In the genomic region with DNA sequence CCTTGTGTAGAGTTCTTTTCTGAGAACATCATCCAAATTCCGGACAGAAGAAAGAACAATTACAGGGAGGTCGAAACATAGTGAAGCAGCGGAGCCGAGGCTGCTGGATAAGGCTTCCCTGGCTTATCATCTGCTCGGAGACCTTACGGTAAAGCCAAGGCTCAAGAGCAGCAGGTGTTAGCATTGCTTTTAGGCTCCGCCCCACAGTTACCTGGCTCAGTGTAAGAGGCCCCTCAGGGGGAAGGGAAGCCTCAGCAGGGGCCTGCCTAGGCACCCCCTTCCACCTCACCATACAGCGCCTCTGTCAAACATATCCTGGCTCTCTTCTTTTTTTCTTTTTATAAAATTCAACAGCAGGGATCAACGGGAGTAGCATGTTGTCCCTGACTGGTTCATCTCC, we compare ENCODE assay signal across 23 mouse cellular contexts. TPM values are rescaled to one million over a fixed set of nuclear protein-coding genes. Genes with fewer than 3 reads are reported as not detected.
DNase-seq lines count a peak whose midpoint lies in the region; ATAC-seq and TF ChIP-seq lines count a peak whose summit lies in the region.
"Had no signal": no experiment of that assay in that cellular context is flagged by ENCODE, and none has a peak within 500 bp of the region (broad histone marks: within the 10 kb centered on the region; RNA-seq: fewer than 3 reads in every experiment).

No protein-coding gene starts in this region.

- DNase-seq in stomach, postnatal 0 days (ENCODE audit: low spot score), result no peak
- DNase-seq in ZHBTc4 (ENCODE audit: low read depth, low spot score), result peak; percentile 36
- DNase-seq in kidney, adult 18-20 months, result no peak
- DNase-seq in retina, embryonic 14.5 days (ENCODE audit: low spot score), result no peak
- DNase-seq in thymus, adult 18-20 months, result no peak
- DNase-seq: adrenal gland, adult 8-10 months; cerebellum, adult 11 months; cerebellum, adult 9-10 months; cerebellum, postnatal 25 days; gastrocnemius, adult 2 months; gastrocnemius, postnatal 25 days; kidney, adult 11 months had no signal

- no peaks in the 10 kb centered on the region for H3K9me3 ChIP-seq in stomach, embryonic 15.5 days
- no peaks in the 10 kb centered on the region for H3K9me3 ChIP-seq in stomach, postnatal 0 days (ENCODE audit: control insufficient read depth, low read length)
- no peaks in the 10 kb centered on the region for H3K9me3 ChIP-seq in embryonic facial prominence, embryonic 15.5 days (replicated peaks)
- H3K9me3 ChIP-seq: embryonic facial prominence, embryonic 13.5 days; forebrain, embryonic 10.5 days; heart, embryonic 12.5 days; hindbrain, embryonic 10.5 days had no signal

- no peak overlapping the region for H3K9ac ChIP-seq in stomach, embryonic 15.5 days
- no peak overlapping the region for H3K9ac ChIP-seq in stomach, postnatal 0 days (ENCODE audit: low read length)
- H3K9ac ChIP-seq in embryonic facial prominence, embryonic 15.5 days, result no peak overlapping the region
- H3K9ac ChIP-seq: embryonic facial prominence, embryonic 13.5 days; heart, embryonic 12.5 days; hindbrain, embryonic 14.5 days had no signal

- H3K4me2 ChIP-seq in stomach, embryonic 15.5 days, result no peak overlapping the region
- no peak overlapping the region for H3K4me2 ChIP-seq in stomach, postnatal 0 days (replicated peaks; ENCODE audit: low read depth)
- H3K4me2 ChIP-seq in embryonic facial prominence, embryonic 15.5 days (replicated peaks), result no peak overlapping the region
- H3K4me2 ChIP-seq: embryonic facial prominence, embryonic 13.5 days; heart, embryonic 12.5 days; hindbrain, embryonic 14.5 days had no signal

- WGBS in stomach, embryonic 15.5 days, result 18% methylated on average over 9 of the region's 9 CpGs
- 12% methylated on average over 9 of the region's 9 CpGs for WGBS in stomach, postnatal 0 days
- whole genome bisulfite sequencing in embryonic facial prominence, embryonic 15.5 days, result 11% methylated on average over 9 of the region's 9 CpGs

- ATAC-seq in stomach, embryonic 15.5 days (ENCODE audit: insufficient read depth, low FRiP score, low read depth), result peak; percentile 60; the same call in 1 of the 2 replicates
- no peak for ATAC-seq in stomach, postnatal 0 days (ENCODE audit: low FRiP score, low TSS enrichment)
- peak; percentile 43; the same call in 1 of the 2 replicates for ATAC-seq in embryonic facial prominence, embryonic 15.5 days (ENCODE audit: insufficient number of reproducible peaks, low FRiP score, low TSS enrichment, low read depth)

- H3K27ac ChIP-seq in stomach, embryonic 15.5 days, result no peak overlapping the region
- H3K27ac ChIP-seq in stomach, postnatal 0 days (replicated peaks), result no peak overlapping the region
- no peak overlapping the region for H3K27ac ChIP-seq in embryonic facial prominence, embryonic 15.5 days (replicated peaks)
- H3K27ac ChIP-seq: embryonic facial prominence, embryonic 13.5 days; forebrain, embryonic 10.5 days; gastrocnemius, adult 2 months; hindbrain, embryonic 10.5 days; hindbrain, embryonic 14.5 days had no signal

- TF ChIP-seq EP300 in stomach, postnatal 0 days (optimal IDR thresholded peaks at IDR 0.05), result no peak

- peaks cover 8% of the 10 kb centered on the region for H3K27me3 ChIP-seq in stomach, embryonic 15.5 days (replicated peaks)
- no peaks in the 10 kb centered on the region; the same call in 1 of the 2 replicates for H3K27me3 ChIP-seq in stomach, postnatal 0 days (ENCODE audit: control insufficient read depth, insufficient read depth, low read length)
- H3K27me3 ChIP-seq in embryonic facial prominence, embryonic 15.5 days, result peaks cover 24% of the 10 kb centered on the region

- H3K4me3 ChIP-seq in stomach, embryonic 15.5 days (replicated peaks), result no peak overlapping the region
- no peak overlapping the region for H3K4me3 ChIP-seq in stomach, postnatal 0 days (ENCODE audit: low read depth, low read length)
- H3K4me3 ChIP-seq in embryonic facial prominence, embryonic 15.5 days (replicated peaks), result no peak overlapping the region
- H3K4me3 ChIP-seq: embryonic facial prominence, embryonic 13.5 days; erythroblast, embryonic 14.5 days; forebrain, embryonic 10.5 days; gastrocnemius, adult 2 months; heart, embryonic 12.5 days; hindbrain, embryonic 10.5 days had no signal

- H3K4me1 ChIP-seq in stomach, embryonic 15.5 days, result no peaks in the 10 kb centered on the region
- H3K4me1 ChIP-seq in stomach, postnatal 0 days (replicated peaks; ENCODE audit: control insufficient read depth, insufficient read depth), result no peaks in the 10 kb centered on the region
- H3K4me1 ChIP-seq in embryonic facial prominence, embryonic 15.5 days, result 0 out of 2 replicates have a peak, but pooled peaks cover 5% of the 10 kb centered on the region

- TF ChIP-seq CTCF in stomach, postnatal 0 days (IDR thresholded peaks at IDR 0.05; ENCODE audit: low read depth), result no peak

- H3K36me3 ChIP-seq in stomach, embryonic 15.5 days, result no peaks in the 10 kb centered on the region
- H3K36me3 ChIP-seq in stomach, postnatal 0 days (ENCODE audit: control insufficient read depth, insufficient read depth, low read length), result no peaks in the 10 kb centered on the region
- no peaks in the 10 kb centered on the region for H3K36me3 ChIP-seq in embryonic facial prominence, embryonic 15.5 days
- H3K36me3 ChIP-seq: embryonic facial prominence, embryonic 13.5 days; forebrain, embryonic 10.5 days; heart, embryonic 12.5 days; hindbrain, embryonic 10.5 days had no signal

RNA-seq across cellular contexts. Expression of a gene that starts 3.0 kb away (rescaled TPM):
- polyA plus RNA-seq in stomach, embryonic 15.5 days (2015; fragmentation: Nextera tagmentation; extraction: Ambion mirVana), result 5.0 and 6.4 TPM in 2 replicates
- 10.9 and 11.3 TPM in 2 replicates for polyA plus RNA-seq in stomach, postnatal 0 days (2015; fragmentation: Nextera tagmentation; extraction: Ambion mirVana)
- 0.42 and 0.63 TPM in 2 replicates for polyA plus RNA-seq in embryonic facial prominence, embryonic 15.5 days (2015; fragmentation: Nextera tagmentation; extraction: Ambion mirVana)
- polyA plus RNA-seq: embryonic facial prominence, embryonic 13.5 days; erythroblast, embryonic 14.5 days; forebrain, embryonic 10.5 days; heart, embryonic 12.5 days; heart, embryonic 16.5 days; hindbrain, embryonic 10.5 days had no signal

RNA-seq across cellular contexts. Expression of a gene that starts 59.8 kb away (rescaled TPM):
- polyA plus RNA-seq in stomach, embryonic 15.5 days (2015; fragmentation: Nextera tagmentation; extraction: Ambion mirVana), result not detected in 2 replicates
- not detected in 2 replicates for polyA plus RNA-seq in stomach, postnatal 0 days (2015; fragmentation: Nextera tagmentation; extraction: Ambion mirVana)
- not detected in 2 replicates for polyA plus RNA-seq in embryonic facial prominence, embryonic 15.5 days (2015; fragmentation: Nextera tagmentation; extraction: Ambion mirVana)
- polyA plus RNA-seq: brain, embryonic 14.5 days; embryonic facial prominence, embryonic 13.5 days; erythroblast, embryonic 14.5 days; forebrain, embryonic 10.5 days; forebrain, embryonic 14.5 days; heart, embryonic 12.5 days; heart, embryonic 16.5 days; hindbrain, embryonic 10.5 days; hindbrain, embryonic 14.5 days had no signal
